Mouse (Mus musculus) adrenal gland (tissue): ENCODE results near the gene Vwa2.

Experiments used
- intact Hi-C: fragments of 180-260 bp; cut with DNase I; formaldehyde crosslinking; loops from one replicate; pipeline ENCODE4 v1.15.1; 2025
- long read RNA-seq, 2 experiments: library from polyadenylated mRNA; unstranded; transcript quantifications; one replicate each; pipeline ENCODE4 v2.0.0; 2020; ENCODE audit warnings: borderline replicate concordance in 1 of 2; ENCODE audit not compliant: insufficient replicate concordance in 1 of 2

The Vwa2 gene
- long read RNA-seq, experiment 1, result 0 reads
- long read RNA-seq, experiment 2, result 0 reads

DNA sequence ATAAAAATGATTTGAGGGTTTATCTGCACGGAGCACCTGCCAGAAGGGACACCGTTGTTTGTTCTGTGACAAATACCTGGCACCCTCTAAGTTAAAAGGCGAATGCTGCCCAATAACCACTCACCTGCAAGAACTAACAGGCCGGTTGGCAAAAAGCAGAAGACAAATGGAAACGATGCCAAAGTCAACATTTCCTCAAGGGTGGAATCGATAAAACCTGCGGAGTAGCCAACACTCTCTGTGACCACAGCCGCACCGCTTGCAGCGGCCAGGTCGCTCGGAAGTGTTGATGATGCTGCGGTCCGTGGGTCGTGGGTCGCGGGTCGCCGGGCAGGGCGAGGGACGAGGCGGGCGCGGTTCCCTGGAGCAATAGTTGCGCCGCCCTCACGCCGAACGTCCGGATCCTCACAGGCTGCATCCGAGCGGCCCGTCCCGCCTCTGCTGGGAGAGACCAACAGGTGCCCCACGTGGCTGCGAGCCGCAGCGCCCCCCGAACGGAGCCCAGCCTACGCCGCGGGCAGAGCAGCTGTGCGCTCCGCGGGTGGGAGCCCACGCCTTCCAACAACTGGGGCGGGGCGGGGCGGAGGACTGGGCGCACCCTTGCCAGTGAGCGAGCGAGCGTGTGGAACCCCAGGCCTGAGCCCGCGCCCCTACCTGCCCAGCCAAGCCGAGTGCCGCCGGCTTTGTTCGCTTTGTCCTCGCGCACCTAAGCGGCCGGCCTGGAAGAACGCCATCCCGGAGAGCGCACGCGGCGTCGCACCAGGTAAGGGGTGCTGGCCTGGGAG, at the start of gene Vwa2:
Gene Vwa2 (plus strand): TSS at position 434 of the 785 bp plus-strand sequence.
- intact Hi-C loops, result no loop called here

DNA sequence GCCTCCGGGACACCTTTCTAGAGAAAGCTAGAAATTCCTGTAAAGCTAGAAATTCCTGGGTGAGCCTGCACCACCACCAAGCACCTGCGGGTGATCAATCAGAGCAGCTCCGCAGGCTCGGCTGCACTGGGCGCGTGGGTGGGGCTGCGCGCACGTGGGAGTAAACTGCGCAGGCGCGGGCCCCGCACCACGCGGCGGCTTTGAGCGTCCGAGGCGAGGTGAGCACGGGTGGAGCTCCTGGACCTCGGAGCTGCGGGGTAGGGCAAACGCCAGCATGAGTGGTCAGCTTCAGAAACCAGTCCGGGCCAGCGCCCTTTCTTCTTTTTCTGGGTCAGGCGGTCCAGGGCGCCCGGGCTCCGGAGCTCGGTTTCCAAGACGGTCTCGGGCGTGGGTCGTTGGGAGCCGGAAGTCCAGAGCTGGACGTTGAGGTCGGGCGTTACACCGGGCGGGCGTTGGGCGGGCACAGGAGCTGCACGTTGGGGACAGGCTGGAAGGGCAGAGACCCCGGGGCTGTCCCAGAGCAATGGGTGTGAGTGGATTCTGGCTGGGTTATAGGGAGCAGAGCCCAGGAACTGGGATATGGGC, 47.9 kb upstream of the Vwa2 start, which contains the start of gene Tdrd1:
Gene Tdrd1 (plus strand): TSS at position 163 of the 585 bp plus-strand sequence.
- intact Hi-C loops, result no loop called here

DNA sequence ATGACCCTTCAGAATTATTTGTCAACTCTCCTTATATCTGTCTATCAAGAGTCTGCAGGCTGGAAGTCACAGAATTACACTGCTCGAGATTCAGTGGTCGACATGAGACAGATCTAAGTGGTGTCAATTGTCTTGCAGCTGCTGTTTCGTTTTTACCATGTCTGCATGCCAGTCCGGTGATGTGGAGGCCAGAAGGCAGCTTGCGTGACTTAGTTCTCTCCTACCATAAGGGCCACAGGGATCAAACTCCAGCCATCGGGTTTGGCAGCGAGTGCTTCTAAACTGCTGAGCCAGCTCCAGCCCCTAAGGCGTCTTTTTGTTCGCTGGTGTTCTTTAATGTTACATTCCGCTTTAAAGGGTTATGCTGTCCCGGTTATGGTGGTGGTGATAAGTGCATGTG, 45.7 kb upstream of the Vwa2 start:
- intact Hi-C loops, result no loop called here

DNA sequence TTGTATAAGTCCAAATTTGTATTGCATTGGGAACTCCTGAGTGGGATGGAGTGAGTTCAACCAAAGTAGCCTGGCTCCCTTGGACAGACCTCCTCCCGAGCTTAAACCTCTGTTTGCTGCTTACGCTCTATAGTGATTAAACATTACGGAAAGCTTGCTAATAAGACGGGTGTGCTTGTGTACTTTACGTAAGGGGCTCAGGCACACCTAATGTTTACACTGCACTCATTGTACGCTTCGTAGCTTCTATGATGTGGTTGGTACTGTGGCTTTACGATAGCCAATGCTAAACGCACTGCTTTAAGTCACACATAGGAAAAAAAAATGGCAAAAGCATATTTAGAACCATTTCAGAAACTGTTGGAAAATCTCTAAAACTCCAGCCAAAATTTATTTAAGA, 44.8 kb upstream of the Vwa2 start:
- intact Hi-C loops, result no loop called here

DNA sequence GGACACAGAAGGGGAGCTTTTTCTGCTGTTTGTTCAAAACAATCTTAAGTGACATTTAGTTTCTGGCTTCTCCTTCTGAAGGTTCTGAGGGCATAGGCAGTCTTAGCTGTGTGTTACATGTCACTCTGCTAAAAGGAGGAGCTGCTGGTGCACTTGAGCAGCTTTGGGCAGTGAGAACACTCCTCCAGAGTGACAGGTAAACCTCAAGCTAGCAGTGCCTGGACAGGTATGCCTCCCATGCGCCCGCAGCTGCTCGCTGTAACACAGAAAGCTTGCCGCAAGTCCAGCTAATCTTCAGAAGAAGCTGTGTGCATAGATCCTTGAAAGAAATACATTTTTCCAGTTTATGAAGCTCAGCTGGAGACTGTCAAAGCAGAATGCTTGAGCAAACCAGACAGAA, 43.9 kb upstream of the Vwa2 start:
- intact Hi-C loops, result no loop called here

DNA sequence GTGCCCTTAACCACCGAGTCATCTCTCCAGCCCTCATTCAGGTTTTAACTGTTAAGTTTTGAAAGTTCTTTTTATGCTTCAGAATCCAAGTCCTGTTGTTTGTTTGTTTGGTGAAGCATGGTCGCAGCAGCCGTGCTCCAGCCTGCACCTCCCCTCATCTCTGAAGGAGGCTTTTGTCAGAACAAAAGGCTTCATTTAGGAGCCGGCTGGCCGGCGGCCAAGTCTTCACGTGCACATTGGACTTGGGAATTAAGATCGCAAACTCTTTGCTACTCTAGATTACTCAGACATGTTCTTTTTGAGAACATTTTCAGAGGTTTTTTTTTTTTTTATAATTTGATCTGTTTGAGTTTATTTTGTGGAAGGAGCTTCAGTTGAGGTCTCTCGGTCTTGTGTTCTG, 38.7 kb upstream of the Vwa2 start:
- intact Hi-C loops, result no loop called here

DNA sequence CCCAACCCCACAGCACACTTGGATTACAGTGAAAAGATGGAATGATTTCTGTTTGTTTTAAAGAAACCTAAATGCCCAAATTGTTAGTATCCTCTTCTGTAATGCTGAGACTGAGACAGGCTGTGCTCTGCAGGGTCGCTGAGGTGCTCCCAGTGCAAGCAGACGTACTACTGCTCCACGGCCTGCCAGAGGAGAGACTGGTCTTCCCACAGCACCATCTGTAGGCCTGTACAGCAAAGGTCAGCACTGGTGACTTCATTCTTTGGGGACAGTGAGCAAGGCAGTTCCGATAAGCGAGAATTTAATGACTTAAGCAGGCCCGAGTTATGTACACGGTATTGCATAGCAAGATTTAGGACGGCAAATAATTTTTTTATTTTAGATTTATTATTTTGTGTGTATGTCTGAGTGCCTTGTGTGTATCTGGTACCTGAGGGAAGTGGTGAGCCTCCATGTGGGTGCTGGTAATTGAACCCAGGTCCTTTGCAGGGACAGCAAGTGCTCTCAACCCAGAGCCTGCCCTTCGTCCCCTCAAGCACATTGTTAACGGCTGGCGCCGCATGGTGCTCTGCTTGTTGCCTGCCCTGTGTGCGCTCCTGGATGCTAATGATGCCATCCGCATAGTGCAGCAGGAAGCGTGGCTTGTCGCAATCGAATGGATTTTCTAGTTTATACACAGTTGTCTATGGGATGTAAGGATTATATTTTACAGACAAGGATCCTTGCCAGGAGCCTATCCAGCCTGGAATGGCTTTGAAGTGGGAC, 34.9 kb upstream of the Vwa2 start:
- intact Hi-C loops, result no loop called here

DNA sequence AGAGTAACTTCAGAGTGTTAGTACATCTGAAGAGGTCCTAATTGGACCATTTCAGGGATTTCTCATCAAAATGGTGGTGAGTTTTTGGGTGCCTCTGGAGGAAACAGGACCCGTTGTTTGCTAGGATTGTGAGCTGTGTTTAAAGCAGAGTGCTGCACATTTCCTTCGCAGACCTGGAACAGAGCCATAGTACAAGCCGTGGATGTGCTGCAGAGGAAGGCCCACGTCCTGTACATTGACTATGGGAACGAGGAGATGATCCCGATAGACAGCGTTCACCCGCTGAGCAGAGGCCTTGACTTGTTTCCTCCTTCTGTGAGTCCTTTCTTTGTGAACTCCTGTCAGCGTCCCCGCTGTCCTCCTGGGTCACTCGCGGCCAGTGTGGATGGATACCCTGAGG, 31.1 kb upstream of the Vwa2 start:
- intact Hi-C loops, result no loop called here

DNA sequence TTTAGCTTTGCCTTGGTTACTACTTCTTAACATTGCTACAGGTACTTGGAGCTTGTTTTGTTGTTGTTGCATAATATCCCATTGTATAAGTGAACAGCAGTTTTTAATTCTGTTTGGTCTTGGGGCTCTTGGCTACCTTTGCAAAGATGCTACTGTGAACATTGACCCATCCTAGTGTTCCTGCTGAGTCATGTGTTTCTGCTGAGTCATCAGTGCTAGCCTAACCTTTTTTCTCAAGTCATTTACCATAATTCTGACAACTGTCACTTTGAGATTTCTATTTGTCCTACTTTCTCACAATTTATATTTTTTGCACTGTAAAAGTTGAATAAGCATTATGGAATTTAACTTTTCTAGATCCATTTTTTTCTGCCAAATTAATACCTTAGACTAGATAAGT, 21.5 kb upstream of the Vwa2 start:
- intact Hi-C loops, result no loop called here

DNA sequence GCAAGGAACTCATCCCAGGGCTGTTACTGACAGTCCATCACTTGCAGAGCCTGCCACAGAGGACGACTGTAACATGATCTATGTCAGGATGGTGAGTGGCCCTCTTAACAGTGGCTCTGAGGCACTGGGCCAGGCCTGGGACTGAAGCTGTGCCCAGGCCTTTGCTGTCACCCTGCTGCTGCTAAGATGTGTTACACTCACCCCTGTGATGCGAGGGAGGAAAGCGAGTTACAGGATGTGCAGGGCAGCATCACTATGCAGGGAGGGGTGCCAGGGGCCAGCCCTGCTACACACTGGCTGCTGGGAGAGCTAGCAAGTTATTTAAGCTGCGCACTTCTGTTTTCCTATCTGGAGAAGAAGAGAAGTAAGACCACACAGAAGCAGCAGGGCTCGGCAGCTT, 17.6 kb upstream of the Vwa2 start:
- intact Hi-C loops, result no loop called here

DNA sequence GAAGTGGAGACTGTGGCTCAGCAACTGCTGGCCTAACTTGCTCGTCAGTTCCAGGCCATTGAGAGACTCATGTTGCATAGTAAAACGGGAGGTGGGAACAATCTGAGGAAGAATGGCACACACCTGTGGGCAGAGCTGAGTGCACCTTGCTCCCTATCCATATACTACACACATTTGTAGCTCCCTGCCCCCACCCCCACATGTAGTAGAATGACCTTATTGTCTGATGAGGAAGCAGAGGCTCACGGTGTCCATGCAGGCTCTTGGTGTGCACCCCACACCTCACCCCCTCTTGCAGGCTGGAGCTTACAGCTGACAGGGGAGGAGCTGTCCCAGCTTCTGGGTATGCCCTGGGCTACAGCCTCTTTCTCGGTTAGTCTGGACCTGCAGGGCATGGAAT, 6.3 kb upstream of the Vwa2 start:
- intact Hi-C loops, result no loop called here

DNA sequence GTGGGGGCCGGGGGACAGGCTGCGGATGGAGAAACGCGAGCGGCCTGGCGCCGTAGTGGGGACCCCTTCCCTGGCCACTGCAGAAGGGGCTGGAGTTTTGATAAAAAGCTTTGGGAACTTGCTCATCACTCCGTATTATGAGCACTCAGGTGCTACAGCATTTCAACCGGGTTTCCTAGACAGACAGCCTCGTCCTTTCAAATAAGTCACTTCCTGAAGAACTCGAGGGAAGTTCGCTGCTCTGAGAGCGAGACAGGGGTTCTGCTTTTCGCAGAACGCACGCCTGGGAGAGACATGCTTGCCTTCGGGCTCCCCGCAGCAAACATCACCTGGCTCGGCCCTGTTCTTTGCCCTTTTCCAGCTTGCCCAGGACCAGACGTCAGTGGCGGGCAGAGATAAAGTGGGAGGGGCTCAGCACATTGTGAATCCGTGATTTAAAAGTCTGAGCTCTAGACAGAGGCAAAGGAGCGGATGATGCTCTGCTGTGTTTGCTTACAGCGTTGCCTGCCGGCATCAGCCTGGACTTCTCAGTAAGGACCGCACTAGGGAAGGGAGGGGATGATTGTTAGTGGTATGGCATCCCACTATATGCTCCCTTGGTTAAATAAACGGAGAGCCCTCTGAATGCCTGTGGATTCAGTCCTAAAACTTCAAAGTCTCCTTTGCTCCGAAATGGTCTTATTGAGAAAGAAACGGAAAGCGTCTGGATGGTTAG, 709 bp downstream of the Vwa2 start:
- intact Hi-C loops, result no loop called here

DNA sequence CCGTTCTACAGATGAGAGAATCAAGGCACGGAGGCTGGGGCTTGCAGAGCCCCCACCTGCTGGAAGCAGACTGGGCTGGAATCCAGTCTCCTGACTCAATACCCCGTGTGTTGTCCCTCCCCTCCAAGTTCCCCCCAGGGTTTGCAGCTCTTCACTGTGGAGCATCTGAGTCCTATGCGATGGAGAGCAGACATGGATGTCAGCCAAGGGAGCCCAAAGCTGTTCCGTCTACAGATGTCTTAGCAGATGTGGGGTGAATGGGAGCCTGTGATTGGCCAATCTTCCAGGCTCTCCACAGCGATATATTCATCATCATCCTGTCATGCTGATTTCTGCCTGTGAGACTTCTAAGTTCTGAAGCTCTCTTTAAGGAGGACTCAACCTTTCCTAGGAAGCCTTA, 3.3 kb downstream of the Vwa2 start:
- intact Hi-C loops, result no loop called here

DNA sequence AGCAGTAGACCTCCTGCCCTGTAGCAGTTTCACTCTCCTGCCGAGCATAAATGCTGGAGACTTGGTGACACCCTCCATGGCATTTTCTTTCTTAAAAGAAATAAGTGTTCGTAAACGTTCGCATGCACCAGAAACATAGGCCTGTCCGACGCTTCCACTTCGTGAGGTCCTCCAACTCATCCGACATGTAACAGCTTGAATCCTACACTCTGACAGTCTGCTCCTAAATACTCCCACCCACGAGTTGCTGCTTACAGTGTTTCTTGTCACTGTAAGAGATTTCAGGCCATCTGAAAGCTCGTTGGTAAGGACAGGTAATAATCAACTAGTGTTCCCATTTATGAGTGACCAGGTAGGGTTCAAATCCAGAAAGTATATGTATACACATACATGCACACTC, 13.8 kb downstream of the Vwa2 start:
- intact Hi-C loops, result no loop called here

DNA sequence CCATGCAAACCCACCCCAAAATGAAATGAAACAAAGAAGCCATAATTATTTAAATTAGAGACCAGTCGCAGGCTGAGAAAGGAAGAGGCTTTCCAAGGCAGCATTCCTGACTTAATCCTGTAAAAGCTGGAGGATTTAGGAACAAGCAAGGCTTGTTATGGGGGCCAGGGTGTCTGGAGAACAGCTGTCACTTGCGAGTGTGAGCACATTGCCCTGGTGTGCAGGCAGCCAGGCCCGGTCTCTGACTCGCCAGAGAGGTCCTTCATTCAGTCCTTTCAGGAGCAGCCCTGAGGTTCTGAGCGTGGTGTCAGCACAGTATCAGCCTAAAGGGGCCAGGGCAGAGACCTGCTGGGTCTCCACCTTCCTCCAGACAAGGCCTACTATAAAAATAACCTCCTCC, 14.6 kb downstream of the Vwa2 start:
- intact Hi-C loops, result no loop called here

DNA sequence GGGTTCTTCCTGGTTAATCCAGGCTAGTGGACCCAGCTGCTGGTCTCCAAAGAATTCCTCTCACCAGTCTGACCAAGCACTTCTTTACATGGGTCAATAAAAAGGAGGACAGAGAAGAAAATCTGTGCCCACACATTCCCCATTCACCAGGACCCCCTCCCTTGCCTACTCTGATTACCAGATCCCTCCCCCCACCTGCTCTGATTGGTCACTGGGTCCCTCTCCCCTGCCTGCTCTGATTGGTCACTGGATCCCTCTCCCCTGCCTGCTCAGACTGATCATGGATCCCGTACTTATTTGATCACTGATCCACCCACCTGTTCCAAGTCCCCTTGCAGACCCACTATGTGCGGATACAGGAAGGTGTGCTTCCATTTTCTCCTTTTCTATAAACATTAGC, 17.4 kb downstream of the Vwa2 start:
- intact Hi-C loops, result no loop called here

DNA sequence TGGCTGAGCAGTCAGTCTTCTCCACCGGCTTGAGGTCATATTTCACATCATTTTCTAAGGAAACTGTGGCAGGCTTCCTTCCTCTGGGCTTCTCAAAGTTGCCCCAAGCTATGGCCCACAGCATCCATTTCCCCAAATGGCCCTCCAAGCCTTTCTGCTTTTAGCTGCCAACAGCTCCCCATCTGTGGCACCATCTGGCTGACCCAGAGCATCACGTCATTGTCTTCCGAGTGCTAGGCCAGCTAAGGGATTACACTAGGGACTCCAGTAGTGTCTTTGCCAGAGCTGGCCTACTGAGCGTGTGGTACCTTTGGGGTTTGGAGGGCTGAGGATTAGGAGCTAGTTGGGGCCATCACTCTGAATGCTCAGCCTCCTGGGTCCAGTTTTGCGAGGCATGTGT, 18.5 kb downstream of the Vwa2 start:
- intact Hi-C loops, result no loop called here

DNA sequence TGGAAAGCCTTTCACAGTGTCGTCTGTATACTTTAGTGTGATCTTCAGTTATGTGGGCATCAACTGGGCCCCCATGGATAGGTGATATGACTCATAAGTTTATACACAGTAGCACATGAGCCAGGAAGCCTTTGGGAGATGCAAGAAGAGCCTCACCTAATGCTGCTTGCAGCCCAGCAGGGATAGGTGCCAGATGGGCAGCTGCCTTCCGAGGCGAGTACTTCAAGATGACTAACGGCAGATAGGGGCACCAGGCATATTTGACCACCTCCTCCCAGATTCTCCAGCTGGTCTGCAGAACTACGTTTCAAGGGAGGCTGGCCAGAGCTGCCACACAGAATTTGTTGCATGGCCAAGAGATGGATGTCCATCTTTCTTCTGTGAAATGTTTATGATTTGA, 19.3 kb downstream of the Vwa2 start:
- intact Hi-C loops, result no loop called here

DNA sequence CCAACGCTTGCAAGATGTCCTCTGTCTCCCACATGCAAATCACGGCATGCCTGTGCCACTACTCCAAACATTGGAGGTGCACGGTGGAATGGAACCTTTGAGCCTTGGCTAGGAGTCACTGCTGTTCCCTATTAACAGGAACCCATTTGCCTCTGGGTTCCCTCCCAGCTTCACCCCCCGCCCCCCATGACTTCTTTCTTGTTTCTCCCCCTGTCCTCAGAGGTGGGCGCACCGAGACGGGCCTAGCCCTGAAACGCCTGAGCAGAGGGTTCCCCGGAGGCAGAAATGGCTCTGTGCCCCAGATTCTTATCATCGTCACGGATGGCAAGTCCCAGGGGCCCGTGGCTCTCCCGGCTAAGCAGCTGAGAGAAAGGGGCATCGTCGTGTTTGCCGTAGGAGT, 23.6 kb downstream of the Vwa2 start:
- intact Hi-C loops, result no loop called here

DNA sequence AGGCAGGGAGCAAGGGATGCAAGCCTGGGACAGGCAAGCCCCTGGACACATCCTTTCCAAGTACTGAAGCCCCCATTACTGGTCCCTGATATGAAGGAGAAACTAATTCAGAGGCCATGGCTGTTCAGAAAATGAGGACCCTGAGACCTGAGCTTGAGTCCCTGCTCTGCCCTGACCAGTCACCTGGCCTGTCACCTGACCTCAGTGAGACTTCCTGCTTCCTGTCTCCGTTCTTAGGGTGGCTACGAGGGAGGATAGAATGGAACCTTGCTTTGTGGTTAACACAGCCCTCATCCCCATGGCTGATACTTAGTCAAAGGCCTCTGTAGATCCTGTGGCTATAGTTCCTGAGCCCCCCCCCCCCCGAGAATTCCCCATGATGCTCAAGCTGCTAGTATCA, 30.0 kb downstream of the Vwa2 start:
- intact Hi-C loops, result no loop called here

DNA sequence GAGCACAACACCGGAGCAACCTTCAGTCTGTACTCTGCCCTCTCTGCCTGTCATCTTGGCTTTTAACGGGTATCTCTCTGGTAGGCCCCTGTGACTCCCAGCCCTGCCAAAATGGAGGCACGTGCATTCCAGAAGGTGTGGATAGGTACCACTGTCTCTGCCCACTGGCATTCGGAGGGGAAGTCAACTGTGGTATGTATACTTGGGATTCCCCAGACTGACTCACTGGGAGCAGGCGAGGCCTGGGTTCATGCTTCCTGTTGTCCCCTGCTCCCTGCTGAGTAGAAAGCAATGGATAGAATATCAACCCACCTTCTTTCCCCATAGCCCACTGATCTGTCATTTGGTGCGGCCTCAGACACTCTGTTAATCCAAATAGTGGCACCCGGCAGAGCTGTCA, 31.3 kb downstream of the Vwa2 start:
- intact Hi-C loops, result loop anchor here (5.0 kb wide), 1 partner anchor 483 kb away; no protein-coding TSS in a partner anchor

DNA sequence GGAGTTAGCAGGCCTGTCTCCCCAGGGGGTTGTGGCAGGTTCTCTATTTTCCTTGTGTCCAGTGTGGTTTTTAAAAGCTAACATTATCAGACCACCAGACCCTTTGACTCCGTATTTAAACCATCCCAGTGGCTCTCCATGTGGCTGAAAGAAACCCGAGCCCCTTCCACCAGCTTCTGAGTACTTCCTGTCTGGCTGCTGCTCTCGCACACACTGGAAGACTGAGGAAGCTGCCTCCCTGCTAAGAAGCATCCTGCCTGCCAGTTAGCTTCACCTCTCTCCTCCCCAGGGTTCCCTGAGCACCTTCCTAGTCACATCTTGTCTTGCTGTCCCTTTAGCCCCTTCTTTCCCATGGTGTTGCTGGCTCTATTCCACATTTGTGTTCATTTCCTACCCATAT, 33.8 kb downstream of the Vwa2 start:
- intact Hi-C loops, result loop anchor here (5.0 kb wide), 1 partner anchor 486 kb away; no protein-coding TSS in a partner anchor
